Mouse (Mus musculus) monocyte, adult 2 months (primary cell): ENCODE data around the gene Tln2.
"Not testable (repeated sequence)": the region's sequence is repeated elsewhere in the genome, so short reads cannot be mapped to it uniquely, and the experiment has no call there.

Experiments
- DNase-seq, 2 experiments: peaks; one replicate each; pipeline ENCODE4 v3.0.0; 2022; ENCODE audit warnings: low spot score in 2 of 2, low read depth in 1 of 2

Tln2 gene

DNA sequence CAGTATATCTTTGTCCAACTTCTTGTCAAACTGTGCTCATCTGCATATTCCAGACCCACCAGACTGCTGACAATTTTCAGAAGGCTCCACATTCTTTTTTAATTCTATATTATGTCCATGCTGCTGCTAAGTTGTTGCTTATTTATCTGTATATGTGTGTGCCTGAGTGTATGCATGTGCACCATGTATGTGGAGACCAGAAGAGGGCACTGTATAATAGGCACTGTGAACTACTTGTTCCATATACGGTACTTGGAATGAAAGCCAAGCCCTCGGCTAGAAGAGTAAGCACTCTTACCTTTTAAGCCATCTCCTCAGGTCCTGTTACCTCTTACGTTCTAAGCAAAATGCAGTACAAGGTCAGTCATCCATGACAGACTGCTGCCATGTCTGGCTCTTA lies 274.0 kb downstream of the Tln2 start:
- DNase-seq, result no peak

DNA sequence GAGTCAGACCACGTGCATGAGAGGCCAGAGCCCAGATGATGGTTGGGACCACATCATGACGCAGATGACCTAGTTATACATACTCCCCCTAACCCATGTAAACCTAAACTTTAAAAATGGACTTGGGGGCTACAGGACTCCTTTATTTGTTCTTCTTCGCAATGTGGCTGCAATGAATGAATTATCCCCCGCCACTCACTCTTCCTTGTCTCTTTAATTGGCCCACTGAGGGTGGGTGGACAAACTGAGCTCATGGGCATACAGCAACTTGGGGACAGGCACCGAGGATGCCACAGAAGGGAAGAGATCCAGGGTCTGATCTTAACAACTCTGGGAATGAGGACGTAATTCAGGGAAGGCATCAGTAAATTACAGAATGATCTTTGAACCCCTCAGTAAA lies 277.7 kb downstream of the Tln2 start:
- no peak for DNase-seq

GRCm38 (mm10) chr9:67280311-67280710 lies 279.2 kb downstream of the Tln2 start:
- not testable (repeated sequence) for DNase-seq

DNA sequence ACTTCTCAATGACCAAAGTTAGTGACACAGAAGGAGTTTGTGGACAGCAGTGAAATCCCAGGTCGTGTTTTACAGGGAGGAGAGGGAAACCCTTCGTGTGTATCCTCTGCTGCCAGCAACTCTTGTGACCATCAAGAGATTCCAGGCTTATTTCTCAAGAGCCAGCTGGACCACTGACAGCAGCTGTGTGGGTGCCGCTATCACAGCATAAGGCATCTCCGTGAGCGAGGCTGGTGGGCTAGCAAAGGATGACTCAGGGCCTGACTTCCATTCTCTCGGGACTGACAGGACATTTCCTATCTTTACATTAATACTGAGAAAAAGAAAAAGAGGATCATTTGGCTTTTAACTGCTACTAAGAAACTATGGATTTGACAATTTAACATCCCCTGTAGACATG lies 283.1 kb downstream of the Tln2 start:
- no peak for DNase-seq

GRCm38 (mm10) chr9:67274296-67274695 lies 285.2 kb downstream of the Tln2 start:
- DNase-seq, result no peak

DNA sequence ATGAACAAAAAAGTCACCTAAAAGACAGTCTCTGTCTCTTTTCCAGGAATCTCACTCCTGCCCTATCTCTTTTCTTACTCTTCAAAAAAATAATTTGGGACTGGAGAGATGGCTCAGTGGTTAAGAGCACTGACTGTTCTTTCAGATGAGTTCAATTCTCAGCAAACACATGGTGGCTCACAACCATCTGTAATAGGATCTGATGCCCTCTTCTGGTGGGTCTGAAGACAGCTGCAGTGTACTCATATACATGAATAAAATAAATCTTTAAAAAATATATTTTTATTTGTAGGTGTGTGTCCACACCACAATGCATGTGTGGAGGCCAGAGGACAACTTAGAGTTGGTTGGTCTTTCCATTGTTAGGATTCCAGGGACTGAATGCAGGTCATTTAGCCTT lies 286.1 kb downstream of the Tln2 start:
- DNase-seq, result no peak

DNA sequence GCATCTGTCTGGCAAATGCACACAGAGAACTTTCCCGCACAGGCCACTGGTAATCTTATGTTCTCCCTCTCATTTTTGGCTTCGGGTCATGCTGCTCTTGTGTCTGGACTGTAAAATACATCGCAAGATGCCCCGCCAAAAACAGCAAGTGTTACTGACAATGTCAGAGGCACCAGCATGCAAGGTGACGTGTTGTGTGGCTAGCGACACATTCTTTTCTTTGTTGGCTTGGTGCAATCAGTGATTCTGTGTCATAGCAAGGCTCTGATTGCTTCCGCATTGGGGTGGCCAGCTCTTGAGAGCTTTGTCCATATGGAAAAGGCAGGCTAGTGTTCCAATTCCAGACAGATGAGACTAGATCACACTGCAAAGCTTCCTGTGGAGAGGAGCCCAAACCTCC lies 288.8 kb downstream of the Tln2 start:
- DNase-seq, result no peak

DNA sequence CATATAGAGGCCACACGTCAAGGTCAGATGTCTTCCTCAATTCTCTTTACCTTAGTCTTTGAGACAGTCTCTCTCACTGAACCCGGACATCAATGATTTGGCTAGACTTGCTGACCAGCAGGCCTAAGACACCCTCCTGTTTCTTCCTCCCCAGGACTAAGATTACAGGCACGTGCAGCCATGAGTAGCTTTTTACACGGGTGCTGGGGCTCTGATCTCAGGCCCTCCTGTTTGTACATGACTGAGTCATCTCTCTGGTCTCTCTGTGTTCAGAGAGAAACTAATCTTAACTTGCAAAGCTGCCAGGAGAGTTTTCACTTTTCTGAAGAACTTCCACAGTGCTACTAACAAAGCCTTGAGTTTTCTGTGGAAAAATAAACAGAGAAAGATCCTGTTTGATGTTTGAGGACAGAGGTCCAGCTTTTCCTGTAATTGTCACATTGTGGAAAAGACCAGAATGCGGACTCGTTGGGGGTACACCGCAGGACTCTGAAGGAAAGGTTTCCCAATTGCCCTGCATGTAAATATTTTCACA lies 289.4 kb downstream of the Tln2 start:
- DNase-seq, result no peak

- DNase-seq, result no peak
These were observed 292.1 kb downstream of the Tln2 start for GRCm38 (mm10) chr9:67267276-67267990.

- DNase-seq, result no peak
These were observed 294.0 kb downstream of the Tln2 start for GRCm38 (mm10) chr9:67265513-67265912.

DNA sequence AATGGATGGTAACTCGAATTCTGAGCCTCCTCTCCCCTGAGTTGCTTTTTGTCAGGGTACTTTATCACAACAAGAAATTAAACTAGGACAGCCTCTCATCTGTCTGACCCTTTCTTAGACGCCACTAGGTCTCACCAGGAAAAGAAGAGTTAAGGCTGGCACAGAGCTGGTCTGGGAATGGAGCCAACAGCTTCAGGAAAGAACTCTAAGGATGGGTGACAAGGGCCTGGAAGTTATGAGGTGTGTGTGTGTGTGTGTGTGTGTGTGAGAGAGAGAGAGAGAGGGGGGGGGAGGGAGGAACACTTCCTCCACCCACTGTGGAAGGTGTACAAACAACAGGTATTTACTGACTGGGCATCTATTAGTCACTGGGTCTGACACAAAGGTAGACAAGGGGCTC lies 294.6 kb downstream of the Tln2 start:
- DNase-seq, result no peak

DNA sequence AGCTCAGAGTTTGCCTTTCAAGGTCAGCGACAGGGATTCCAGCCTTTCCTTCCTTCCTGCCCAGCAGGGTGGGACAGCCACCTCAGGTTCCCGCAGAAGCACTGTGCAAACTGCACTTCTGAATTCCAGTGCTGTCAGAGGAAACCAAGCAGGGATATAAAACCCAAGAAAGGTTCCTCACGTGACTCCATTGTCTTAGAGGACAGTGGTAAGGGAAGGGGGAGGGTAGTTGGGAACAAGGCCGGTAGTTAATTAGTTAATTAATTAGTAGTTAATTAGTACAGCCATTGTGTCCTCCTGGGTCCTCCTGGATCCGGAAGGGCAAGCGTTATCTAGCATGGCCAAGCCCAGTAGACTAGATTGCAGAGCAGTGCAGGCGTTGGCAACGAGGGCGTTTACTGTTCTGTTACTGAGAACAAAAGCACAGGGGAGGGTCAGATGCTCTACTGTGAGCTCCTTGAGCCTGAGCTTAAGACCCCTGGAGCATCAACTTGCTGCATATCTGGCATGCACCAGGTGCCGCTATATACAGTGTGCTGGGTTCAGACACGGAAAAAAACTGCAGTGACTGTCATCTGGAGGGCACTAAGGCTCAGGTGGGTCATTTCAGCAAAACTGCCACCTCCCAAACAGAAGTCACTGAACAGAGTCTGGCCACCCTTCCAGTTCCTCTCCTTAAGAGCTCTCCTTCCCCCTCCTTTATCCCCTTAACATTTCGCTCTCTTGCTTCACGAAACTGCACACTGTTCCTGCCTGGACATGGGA lies 298.5 kb downstream of the Tln2 start:
- no peak for DNase-seq

- no peak for DNase-seq
These were observed 309.4 kb downstream of the Tln2 start for GRCm38 (mm10) chr9:67250141-67250540.

GRCm38 (mm10) chr9:67247365-67247950 lies 312.0 kb downstream of the Tln2 start:
- no peak for DNase-seq

DNA sequence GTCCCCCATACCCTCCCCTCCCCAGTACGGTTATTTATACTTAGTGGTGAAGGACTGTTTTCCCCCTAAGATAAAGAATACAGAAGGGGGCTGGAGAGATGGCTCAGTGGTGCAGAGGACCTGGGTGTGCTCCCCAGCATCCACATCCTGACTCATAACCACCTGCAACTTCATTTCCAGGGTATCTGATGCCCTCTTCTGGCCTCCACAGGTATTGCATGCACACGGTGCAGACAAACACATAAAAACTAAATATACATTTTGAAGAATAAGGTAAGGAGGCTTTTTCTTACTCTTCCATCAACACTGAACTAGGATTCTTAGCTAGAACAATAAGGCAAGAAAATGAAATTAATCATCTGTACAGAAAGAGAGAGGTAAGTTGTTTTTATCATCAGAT lies 314.2 kb downstream of the Tln2 start:
- no peak for DNase-seq

GRCm38 (mm10) chr9:67241683-67242082 lies 317.8 kb downstream of the Tln2 start:
- no peak for DNase-seq

GRCm38 (mm10) chr9:67240456-67240855 lies 319.0 kb downstream of the Tln2 start:
- no peak for DNase-seq

DNA sequence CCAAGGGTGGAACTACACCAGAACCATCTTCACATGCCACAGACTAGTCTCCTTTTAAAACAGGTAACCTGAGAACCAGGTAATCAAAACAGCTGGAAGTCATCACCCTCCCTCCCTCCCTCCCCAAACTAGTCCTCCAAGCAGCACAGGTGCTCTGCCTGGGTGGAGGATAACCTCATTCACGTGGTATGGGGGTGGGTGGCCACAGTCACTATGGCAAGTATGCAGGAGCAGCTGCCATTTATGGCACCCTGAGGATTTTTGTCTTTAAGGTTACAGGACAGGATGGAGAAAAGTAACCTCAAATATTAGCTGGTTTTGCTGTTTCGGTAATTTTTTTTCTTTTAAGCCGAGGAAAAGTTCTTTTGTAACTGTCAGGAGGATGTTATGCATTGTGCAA lies 322.5 kb downstream of the Tln2 start:
- DNase-seq, result no peak

DNA sequence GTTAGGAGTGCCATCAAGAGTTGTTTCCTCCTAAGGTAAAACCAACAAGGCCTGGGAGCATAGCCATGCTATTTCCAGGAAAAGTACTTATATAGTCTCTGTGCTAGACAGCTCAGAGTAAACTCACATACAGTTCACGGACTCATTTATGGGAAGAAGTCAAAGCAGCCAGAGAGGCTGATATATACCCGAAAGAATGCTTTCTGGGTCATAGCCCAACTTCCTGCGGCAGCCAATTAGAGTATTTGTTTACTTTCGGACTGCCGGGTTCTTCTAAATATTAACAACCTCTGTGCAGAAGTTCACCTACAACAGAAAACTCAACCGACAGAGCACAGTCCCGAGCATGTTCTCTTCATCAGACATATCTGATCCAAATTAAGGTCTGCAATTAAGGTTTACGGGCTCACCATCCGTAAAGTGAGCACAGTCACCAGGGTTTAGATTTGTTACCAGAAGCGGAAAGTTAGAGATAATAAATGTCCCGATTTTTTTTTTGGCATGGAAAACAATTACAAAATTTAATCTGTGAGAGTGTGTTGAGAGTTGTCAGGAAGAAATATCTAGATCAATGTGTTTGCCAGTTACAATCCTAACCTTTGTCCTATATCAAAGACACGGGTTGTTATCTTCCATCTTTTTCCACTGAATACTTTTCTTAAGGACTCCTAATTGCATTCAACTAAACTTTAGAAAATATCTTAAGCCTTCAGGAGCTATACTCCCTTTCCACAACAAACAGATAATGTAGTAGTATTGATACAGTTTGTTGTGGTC lies 323.9 kb downstream of the Tln2 start:
- DNase-seq, result no peak

- DNase-seq, result no peak
These were observed 330.5 kb downstream of the Tln2 start for GRCm38 (mm10) chr9:67229033-67229432.

DNA sequence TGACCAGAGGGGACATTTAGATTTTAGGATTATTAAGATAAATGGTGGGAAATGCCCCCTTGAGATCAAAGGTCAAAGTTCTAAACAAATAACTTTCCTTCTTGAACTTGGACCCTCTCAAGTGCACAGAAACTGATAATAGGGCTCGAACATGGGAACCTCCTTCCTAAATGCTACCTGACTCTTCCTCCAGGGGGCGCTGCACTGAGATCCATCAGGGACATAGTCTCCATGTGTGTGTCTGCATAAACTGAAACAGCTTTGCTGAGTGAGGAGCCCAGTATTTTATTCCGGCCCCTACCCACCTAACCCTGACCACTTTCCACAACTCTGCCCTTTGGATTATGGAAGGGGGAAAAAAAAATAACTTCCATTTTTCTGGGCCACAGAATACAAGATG lies 339.1 kb downstream of the Tln2 start:
- no peak for DNase-seq
